Mouse (Mus musculus): ENCODE data around the gene Zfp36. TPM values are rescaled to one million over a fixed set of nuclear protein-coding genes. Genes with fewer than 3 reads are reported as not detected.

The Zfp36 gene
- polyA plus RNA-seq, 1 experiment from 2014 or later: 17.9 TPM

DNA sequence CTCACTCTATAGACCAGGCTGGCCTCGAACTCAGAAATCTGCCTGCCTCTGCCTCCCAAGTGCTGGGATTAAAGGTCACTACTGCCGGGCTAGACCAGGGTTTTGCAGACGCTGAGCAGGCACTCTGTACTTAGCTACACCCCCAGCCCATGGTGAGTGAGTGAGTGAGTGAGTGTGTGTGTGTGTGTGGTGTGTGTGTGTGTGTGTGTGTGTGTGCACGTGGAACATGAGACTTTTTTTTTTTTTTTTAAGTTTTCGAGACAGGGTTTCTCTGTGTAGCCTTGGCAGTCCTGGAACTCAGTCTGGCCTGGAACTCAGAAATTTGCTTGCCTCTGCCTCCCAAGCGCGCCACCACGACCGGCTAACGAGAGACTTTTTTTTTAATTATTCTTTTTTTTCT lies 5.4 kb downstream of the Zfp36 start:
- Histone ChIP-seq H3K4me3 (0 out of 2 replicates have a peak overlapping the region, but pooled peaks have one; percentile 68), H3K27ac (peak overlapping the region; percentile 98), H3K9ac (no peak overlapping the region), H3K4me2 (peak overlapping the region; percentile 83), H3K4me1 (peaks cover 54% of the 10 kb centered on the region), H3K36me3 (peaks cover 7% of the 10 kb centered on the region; the same call in 1 of the 2 replicates), H3K27me3 (no peaks in the 10 kb centered on the region), H3K9me3 (no peaks in the 10 kb centered on the region)
- ATAC-seq (ENCODE audit: borderline replicate concordance, extremely low read depth, low FRiP score, low TSS enrichment): no peak
- 72% methylated on average over 10 of the region's 10 CpGs for WGBS

DNA sequence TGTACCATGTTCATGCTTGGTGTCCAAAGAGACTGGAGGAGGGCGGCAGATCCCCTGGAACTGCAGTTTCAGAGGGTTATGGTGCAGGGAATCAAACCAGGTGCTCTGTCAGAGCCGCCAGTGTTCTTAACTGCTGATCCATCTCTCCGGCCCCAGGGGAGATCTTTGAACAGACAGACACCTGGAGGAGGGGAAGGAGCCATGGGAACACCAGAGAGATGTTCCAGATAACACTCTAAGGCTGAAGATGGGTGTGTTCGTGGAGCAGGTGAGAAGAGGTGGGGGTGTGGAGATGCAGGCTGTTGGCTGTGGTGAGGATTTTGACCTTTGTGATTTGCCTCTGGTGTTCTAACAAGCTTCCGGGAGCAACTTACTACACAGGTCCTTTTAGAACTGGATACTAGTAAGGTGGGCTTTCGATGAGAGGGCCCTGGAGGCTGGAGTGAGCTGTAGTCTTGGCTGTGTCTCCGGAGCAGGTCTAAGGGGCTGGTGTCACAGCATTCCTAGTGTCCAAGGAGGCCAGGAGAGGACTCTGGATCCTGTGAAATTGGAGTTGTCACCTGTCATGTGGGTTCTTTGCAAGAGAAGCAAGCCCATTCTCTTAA lies 6.1 kb downstream of the Zfp36 start:
- Histone ChIP-seq H3K9me3 (no peaks in the 10 kb centered on the region), H3K36me3 (peaks cover 12% of the 10 kb centered on the region; the same call in 1 of the 2 replicates), H3K4me3 (no peak overlapping the region), H3K27ac (peak overlapping the region; percentile 64; the same call in 1 of the 2 replicates), H3K4me2 (no peak overlapping the region), H3K4me1 (peaks cover 49% of the 10 kb centered on the region), H3K27me3 (no peaks in the 10 kb centered on the region), H3K9ac (no peak overlapping the region)
- ATAC-seq (ENCODE audit: borderline replicate concordance, extremely low read depth, low FRiP score, low TSS enrichment): no peak
- 79% methylated on average over 7 of the region's 7 CpGs for WGBS

DNA sequence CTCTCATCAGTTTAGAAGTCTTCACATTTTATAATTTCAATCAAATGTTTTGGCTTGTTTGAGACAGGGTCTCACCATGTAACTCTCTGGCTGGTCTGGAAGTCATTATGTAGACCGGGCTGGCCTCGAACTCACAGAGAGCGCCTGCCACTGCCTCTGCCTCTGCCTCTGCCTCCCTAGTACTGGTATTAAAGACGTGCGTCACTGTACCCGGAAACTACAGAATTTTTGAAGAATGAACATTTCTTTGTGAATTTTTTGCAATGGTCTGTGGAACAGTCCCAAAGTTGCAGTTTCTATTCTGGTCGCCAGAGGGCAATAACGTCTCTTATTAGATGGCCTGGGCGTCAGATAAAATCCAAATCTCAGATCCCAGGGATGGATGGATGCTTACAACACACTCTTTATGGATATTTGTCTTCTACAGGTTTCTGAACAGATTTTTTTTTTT lies 6.9 kb downstream of the Zfp36 start:
- Histone ChIP-seq H3K9ac (peak overlapping the region; percentile 36; the same call in 1 of the 2 replicates), H3K9me3 (no peaks in the 10 kb centered on the region), H3K4me3 (peak overlapping the region; percentile 86), H3K4me2 (peak overlapping the region; percentile 60), H3K4me1 (peaks cover 48% of the 10 kb centered on the region), H3K36me3 (peaks cover 20% of the 10 kb centered on the region), H3K27me3 (no peaks in the 10 kb centered on the region), H3K27ac (peak overlapping the region; percentile 96)
- 1% methylated on average over 9 of the region's 9 CpGs for WGBS
- ATAC-seq (ENCODE audit: borderline replicate concordance, extremely low read depth, low FRiP score, low TSS enrichment): peak; percentile 3

DNA sequence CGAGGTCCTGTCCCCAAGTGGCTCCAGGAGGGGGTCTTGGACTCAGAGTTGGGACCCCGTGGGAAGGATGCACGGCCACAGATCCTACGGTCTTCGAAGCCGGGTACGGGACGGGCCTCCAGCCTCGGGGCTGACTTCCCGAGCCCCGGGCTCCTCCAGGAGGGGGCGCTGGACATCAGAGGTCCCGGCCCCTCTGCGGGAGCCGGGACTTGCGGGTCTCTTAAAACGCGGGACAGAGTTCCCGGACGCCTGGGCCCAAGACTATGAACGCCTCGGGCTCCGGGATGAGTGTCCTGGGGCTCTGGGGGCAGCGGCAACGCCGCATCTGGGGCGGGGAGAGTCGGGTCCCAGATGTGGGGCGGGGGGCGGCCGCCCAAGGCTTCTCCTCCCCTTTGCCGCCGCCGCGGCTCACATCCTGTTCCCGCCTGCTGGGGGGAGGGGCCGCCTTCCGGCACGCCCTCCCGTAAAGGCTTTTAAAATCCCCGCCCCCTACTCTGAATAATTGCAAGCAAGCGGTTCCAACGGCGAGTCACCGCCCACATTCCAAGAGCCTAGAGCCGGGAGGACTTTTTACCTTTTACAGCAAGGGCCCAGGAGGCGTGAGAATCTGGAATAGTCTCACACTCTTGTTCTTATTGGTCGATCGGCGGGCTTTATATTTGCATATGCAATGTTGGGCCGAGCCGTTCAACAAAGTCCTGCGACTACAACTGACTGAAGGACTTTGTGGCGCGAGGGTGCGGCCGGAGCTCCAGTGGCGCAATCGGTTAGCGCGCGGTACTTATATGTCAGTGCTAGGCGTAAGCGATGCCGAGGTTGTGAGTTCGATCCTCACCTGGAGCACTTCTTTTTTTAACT lies 7.6 kb downstream of the Zfp36 start, which contains the start of gene Plekhg2:
Gene Plekhg2 (minus strand): TSS at position 349 of the 858 bp plus-strand sequence.
- peak within 1 kb of the TSS; percentile 86 for H3K4me3 ChIP-seq
- no peaks in the 10 kb centered on the region for H3K27me3 ChIP-seq
- H3K9ac ChIP-seq: peak within 1 kb of the TSS; percentile 87
- peak within 1 kb of the TSS; percentile 96 for H3K27ac ChIP-seq
- WGBS: under 1% methylated on average over 66 of the region's 66 CpGs
- peak; percentile 89 for ATAC-seq (ENCODE audit: borderline replicate concordance, extremely low read depth, low FRiP score, low TSS enrichment)
- H3K4me2 ChIP-seq: peak within 1 kb of the TSS; percentile 77
- peaks cover 41% of the 10 kb centered on the region for H3K4me1 ChIP-seq
- H3K36me3 ChIP-seq: peaks cover 27% of the 10 kb centered on the region
- no peaks in the 10 kb centered on the region for H3K9me3 ChIP-seq

DNA sequence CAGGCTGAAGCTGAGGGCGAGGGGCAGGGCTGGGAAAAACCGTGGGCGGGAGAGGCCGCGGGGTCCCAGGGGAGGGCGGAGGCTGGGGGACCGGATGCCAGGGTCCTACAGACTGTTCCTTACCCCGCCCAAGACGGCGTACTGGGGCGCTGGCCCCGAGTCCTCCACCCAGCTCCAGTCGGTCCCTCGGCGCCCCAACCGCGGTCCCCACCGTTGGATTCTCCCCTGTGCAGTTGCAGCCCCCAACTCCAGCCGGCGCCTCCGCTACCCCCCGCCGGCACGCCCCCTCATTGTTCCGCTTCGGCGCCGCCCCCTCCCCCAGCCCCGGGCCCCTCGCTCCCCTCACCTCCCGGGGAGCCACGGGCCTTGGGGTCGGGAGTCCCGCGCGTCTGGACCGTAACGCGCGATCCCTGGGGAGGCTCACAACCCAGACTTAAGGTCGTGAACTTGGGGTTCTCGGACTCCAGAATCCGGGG lies 8.5 kb downstream of the Zfp36 start:
- peaks cover 35% of the 10 kb centered on the region for H3K4me1 ChIP-seq
- H3K9me3 ChIP-seq: no peaks in the 10 kb centered on the region
- peak overlapping the region; percentile 77 for H3K4me2 ChIP-seq
- WGBS: under 1% methylated on average over 41 of the region's 43 CpGs
- ATAC-seq (ENCODE audit: borderline replicate concordance, extremely low read depth, low FRiP score, low TSS enrichment): no peak; the same call in 1 of the 2 replicates
- H3K9ac ChIP-seq: peak overlapping the region; percentile 87
- peak overlapping the region; percentile 96 for H3K27ac ChIP-seq
- H3K27me3 ChIP-seq: no peaks in the 10 kb centered on the region
- H3K4me3 ChIP-seq: peak overlapping the region; percentile 86
- peaks cover 36% of the 10 kb centered on the region for H3K36me3 ChIP-seq

DNA sequence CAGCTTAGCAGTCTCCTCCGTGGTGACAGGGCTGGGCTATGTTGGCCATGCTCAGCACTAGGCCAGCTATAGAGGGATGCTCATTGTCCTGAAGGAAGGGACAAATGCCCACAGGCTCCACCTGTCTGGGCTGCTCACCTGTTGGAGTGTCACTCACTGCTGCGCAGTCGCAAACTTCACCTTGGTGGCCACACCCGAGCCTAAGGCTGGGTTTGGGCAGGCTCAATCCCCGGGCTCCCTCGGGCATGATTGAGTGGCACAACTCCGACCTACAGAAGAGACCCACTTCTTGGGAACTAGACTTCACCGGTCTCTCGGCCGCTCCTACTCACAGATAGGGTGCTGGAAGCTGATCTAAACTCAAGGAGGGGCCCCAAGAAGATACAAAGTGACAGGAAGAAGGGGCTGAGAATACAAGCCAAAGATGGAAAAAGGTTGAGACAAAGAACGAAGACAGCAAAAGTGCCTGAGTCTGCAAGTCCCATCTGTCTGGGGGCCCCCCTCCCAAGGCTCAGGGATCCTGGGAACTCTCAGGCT lies 9.0 kb downstream of the Zfp36 start:
- peaks cover 30% of the 10 kb centered on the region for H3K4me1 ChIP-seq
- no peaks in the 10 kb centered on the region for H3K27me3 ChIP-seq
- H3K4me3 ChIP-seq: peak overlapping the region; percentile 86
- peak overlapping the region; percentile 77 for H3K4me2 ChIP-seq
- WGBS: 3% methylated on average over 11 of the region's 11 CpGs
- H3K27ac ChIP-seq: peak overlapping the region; percentile 96
- H3K9me3 ChIP-seq: no peaks in the 10 kb centered on the region
- ATAC-seq (ENCODE audit: borderline replicate concordance, extremely low read depth, low FRiP score, low TSS enrichment): no peak
- H3K9ac ChIP-seq: peak overlapping the region; percentile 87
- peaks cover 41% of the 10 kb centered on the region for H3K36me3 ChIP-seq

DNA sequence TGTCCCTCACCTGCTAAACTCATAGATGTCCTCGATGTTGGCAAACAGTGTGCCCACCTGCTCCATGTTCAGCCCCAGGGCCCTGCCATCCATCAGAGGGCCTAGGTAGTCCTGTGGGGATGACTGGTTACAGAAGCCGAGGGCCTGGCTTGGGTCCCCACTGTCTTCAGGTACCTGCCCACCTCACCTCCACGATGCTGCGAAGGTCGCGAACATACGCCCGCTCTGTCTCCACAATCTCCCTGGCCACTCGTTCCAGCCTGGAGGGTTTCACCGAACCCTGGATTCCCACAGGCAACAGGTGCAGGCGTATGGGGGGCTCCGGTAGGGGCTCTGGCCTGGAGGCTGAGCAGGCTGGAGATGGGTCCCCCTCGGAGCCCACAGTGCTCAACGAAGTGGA lies 10.0 kb downstream of the Zfp36 start:
- Histone ChIP-seq H3K36me3 (peaks cover 51% of the 10 kb centered on the region), H3K4me3 (peak overlapping the region; percentile 86), H3K27ac (no peak overlapping the region), H3K9me3 (no peaks in the 10 kb centered on the region), H3K27me3 (no peaks in the 10 kb centered on the region), H3K9ac (peak overlapping the region; percentile 87), H3K4me2 (peak overlapping the region; percentile 77), H3K4me1 (peaks cover 24% of the 10 kb centered on the region)
- 88% methylated on average over 14 of the region's 14 CpGs for WGBS
- no peak for ATAC-seq (ENCODE audit: borderline replicate concordance, extremely low read depth, low FRiP score, low TSS enrichment)

DNA sequence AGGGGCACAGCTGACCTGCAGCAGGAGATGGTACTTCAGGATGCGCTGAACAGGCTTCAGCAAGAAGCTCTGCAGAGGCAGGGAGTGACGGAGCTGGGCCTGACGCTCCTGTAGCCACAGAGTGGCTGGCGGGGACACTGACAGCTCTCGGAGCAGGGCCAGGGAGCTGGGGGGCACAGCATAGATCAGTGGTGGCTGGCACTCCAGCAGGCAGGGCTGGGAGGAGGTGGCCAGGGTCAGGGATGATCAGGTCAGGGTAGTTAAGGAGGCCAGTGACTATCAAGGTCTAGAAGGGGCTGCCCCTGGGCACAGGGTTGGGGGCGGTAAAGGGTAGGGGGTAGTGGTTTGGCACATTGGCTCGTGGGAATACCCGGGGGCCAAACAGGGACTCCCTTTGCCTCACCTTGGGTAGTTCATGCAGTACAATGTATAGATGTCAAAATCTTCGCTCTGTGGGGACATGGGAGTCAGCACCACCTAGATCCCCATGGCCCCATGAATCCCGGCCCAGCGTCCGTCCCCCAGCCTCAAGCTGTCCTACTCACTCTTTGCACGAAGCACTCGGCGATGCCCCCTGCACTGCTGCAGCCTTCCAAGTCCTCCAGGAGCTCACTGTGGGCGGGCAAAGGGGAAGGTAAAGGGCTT lies 11.7 kb downstream of the Zfp36 start:
- H3K4me2 ChIP-seq: no peak overlapping the region
- ATAC-seq (ENCODE audit: borderline replicate concordance, extremely low read depth, low FRiP score, low TSS enrichment): no peak
- H3K27me3 ChIP-seq: no peaks in the 10 kb centered on the region
- no peak overlapping the region for H3K4me3 ChIP-seq
- peaks cover 68% of the 10 kb centered on the region for H3K36me3 ChIP-seq
- H3K4me1 ChIP-seq: peaks cover 14% of the 10 kb centered on the region
- no peak overlapping the region for H3K9ac ChIP-seq
- H3K9me3 ChIP-seq: no peaks in the 10 kb centered on the region
- 91% methylated on average over 16 of the region's 16 CpGs for WGBS
- no peak overlapping the region for H3K27ac ChIP-seq

DNA sequence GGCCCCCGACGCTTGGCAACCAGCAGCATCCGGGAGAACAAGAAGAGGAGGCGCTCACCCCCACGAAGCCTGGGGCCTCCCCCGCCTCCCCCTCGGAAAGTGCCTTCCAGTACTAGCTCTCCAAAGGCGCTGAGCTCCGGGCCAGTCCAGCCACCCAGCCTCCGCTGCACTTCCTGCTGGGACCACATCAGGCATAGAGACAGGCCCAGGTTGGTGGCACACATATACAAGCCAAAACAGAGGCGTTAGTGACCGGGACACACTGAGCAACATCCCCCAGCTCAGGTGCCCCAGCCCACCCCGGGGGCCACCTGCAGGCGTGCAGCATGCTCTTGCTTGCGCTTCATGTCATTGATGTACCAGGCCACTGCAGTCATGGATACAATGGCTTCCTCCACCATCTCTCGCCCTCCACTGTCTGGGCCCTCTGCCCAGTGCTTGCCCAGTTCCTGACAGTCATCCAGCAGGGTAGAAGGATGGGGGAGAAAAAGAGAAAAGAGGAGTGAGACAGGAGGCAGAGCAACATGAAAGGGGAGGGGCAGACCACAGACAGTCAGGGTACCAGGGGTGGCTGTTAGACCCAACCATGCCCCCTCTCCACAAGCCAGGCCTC lies 12.3 kb downstream of the Zfp36 start:
- WGBS: 91% methylated on average over 16 of the region's 16 CpGs
- H3K4me2 ChIP-seq: no peak overlapping the region
- H3K4me3 ChIP-seq: no peak overlapping the region
- H3K9me3 ChIP-seq: no peaks in the 10 kb centered on the region
- H3K4me1 ChIP-seq: peaks cover 14% of the 10 kb centered on the region
- H3K9ac ChIP-seq: no peak overlapping the region
- ATAC-seq (ENCODE audit: borderline replicate concordance, extremely low read depth, low FRiP score, low TSS enrichment): no peak
- peaks cover 70% of the 10 kb centered on the region for H3K36me3 ChIP-seq
- no peaks in the 10 kb centered on the region for H3K27me3 ChIP-seq
- no peak overlapping the region for H3K27ac ChIP-seq

DNA sequence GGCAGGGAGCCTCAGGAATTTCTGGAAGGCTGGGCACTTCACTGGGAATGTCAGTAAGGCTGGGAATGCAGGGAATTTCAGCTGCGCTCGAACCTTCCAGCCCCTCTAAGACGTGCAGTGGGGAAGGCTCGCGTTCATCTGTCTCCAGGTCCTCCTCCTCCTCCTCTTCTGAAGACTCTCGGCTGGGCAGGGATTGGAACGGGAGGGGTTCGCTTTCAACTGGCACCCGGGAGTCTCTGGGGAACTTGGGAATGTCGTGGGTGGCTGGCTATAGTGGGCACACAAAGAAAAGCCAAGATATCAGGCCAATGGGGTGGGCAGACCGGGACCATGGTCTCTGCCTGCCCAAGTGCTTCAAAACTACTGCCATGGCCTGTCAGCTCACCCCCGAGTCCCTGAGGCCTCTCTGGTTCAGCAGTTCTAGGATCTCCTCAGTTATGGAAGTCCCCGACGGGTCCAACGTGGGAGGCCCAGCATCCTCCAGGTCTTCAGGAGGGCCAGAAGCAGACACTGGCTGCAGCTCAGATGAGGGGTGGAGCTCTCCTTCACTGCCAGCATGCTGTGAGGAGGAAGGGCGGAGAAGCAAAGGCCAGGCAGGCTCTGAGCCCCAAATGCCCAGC lies 17.5 kb downstream of the Zfp36 start:
- WGBS: 87% methylated on average over 16 of the region's 16 CpGs
- H3K9me3 ChIP-seq: no peaks in the 10 kb centered on the region
- no peak overlapping the region for H3K9ac ChIP-seq
- H3K36me3 ChIP-seq: peaks cover 78% of the 10 kb centered on the region
- no peak for ATAC-seq (ENCODE audit: borderline replicate concordance, extremely low read depth, low FRiP score, low TSS enrichment)
- no peaks in the 10 kb centered on the region for H3K27me3 ChIP-seq
- H3K4me1 ChIP-seq: peaks cover 16% of the 10 kb centered on the region
- H3K4me3 ChIP-seq: no peak overlapping the region
- no peak overlapping the region for H3K27ac ChIP-seq
- H3K4me2 ChIP-seq: no peak overlapping the region

All from lung, embryonic 15.5 days (tissue).